ENCODE assay signal across 8 mouse cellular contexts in genomic region chr6:57534611-57535286, GRCm38 (mm10). TPM values are rescaled to one million over a fixed set of nuclear protein-coding genes. Genes with fewer than 3 reads are reported as not detected.
DNase-seq lines count a peak whose midpoint lies in the region; ATAC-seq lines count a peak whose summit lies in the region.

No protein-coding gene starts in this region.

- peak overlapping the region; percentile 76 for H3K4me3 ChIP-seq in heart, embryonic 11.5 days (ENCODE audit: low read depth, low read length)
- H3K4me3 ChIP-seq in kidney, embryonic 16.5 days (ENCODE audit: low read length): peak overlapping the region; percentile 84
- H3K4me3 ChIP-seq in liver, embryonic 16.5 days (ENCODE audit: low read depth, low read length): peak overlapping the region; percentile 66
- H3K4me3 ChIP-seq in neural tube, embryonic 13.5 days: peak overlapping the region; percentile 86

- H3K4me1 ChIP-seq in heart, embryonic 11.5 days (ENCODE audit: control insufficient read depth, insufficient read depth, low read length): peaks cover 8% of the 10 kb centered on the region; the same call in 1 of the 2 replicates
- peaks cover 16% of the 10 kb centered on the region for H3K4me1 ChIP-seq in kidney, embryonic 16.5 days (ENCODE audit: insufficient read depth, low read length)
- peaks cover 2% of the 10 kb centered on the region for H3K4me1 ChIP-seq in liver, embryonic 16.5 days (ENCODE audit: control insufficient read depth, low read depth, low read length)
- H3K4me1 ChIP-seq in neural tube, embryonic 13.5 days (replicated peaks): peaks cover 28% of the 10 kb centered on the region

- peak overlapping the region; percentile 84 for H3K4me2 ChIP-seq in heart, embryonic 11.5 days
- peak overlapping the region; percentile 85 for H3K4me2 ChIP-seq in kidney, embryonic 16.5 days (replicated peaks; ENCODE audit: low read depth, low read length)
- H3K4me2 ChIP-seq in liver, embryonic 16.5 days (ENCODE audit: low read depth, low read length): peak overlapping the region; percentile 72
- peak overlapping the region; percentile 85 for H3K4me2 ChIP-seq in neural tube, embryonic 13.5 days

- H3K9ac ChIP-seq in heart, embryonic 11.5 days (ENCODE audit: low read depth, low read length): peak overlapping the region; percentile 82
- H3K9ac ChIP-seq in kidney, embryonic 16.5 days (replicated peaks; ENCODE audit: low read length): peak overlapping the region; percentile 87
- peak overlapping the region; percentile 55 for H3K9ac ChIP-seq in liver, embryonic 16.5 days (ENCODE audit: low read depth, low read length)
- peak overlapping the region; percentile 85 for H3K9ac ChIP-seq in neural tube, embryonic 13.5 days

- peak overlapping the region; percentile 84 for H3K27ac ChIP-seq in heart, embryonic 11.5 days (ENCODE audit: low read depth, low read length)
- H3K27ac ChIP-seq in kidney, embryonic 16.5 days (ENCODE audit: low read length): peak overlapping the region; percentile 83
- peak overlapping the region; percentile 78 for H3K27ac ChIP-seq in liver, embryonic 16.5 days (ENCODE audit: low read length)
- H3K27ac ChIP-seq in neural tube, embryonic 13.5 days (replicated peaks): peak overlapping the region; percentile 87

- peak; percentile 59 for DNase-seq in CD4-positive, CD25-positive, alpha-beta regulatory T cell, adult 2 months (ENCODE audit: low read depth, low spot score)
- peak; percentile 54 for DNase-seq in adrenal gland, adult 8-10 months
- DNase-seq in embryo, embryonic 9.5 days (ENCODE audit: extremely low spot score): peak; percentile 69
- peak; percentile 73 for DNase-seq in testis, postnatal 10 days (ENCODE audit: low spot score)

- no peaks in the 10 kb centered on the region for H3K9me3 ChIP-seq in heart, embryonic 11.5 days (replicated peaks; ENCODE audit: control insufficient read depth, low read length)
- no peaks in the 10 kb centered on the region for H3K9me3 ChIP-seq in kidney, embryonic 16.5 days (ENCODE audit: low read length)
- no peaks in the 10 kb centered on the region for H3K9me3 ChIP-seq in liver, embryonic 16.5 days (replicated peaks; ENCODE audit: control insufficient read depth, low read length)
- no peaks in the 10 kb centered on the region for H3K9me3 ChIP-seq in neural tube, embryonic 13.5 days

- H3K36me3 ChIP-seq in heart, embryonic 11.5 days (ENCODE audit: control insufficient read depth, insufficient read depth, low read length): no peaks in the 10 kb centered on the region
- H3K36me3 ChIP-seq in kidney, embryonic 16.5 days (ENCODE audit: insufficient read depth, low read length): no peaks in the 10 kb centered on the region
- H3K36me3 ChIP-seq in liver, embryonic 16.5 days (ENCODE audit: control insufficient read depth, insufficient read depth): no peaks in the 10 kb centered on the region
- no peaks in the 10 kb centered on the region for H3K36me3 ChIP-seq in neural tube, embryonic 13.5 days

- no peaks in the 10 kb centered on the region for H3K27me3 ChIP-seq in heart, embryonic 11.5 days (ENCODE audit: control insufficient read depth, insufficient read depth, low read length)
- H3K27me3 ChIP-seq in kidney, embryonic 16.5 days (ENCODE audit: insufficient read depth, low read length): no peaks in the 10 kb centered on the region
- no peaks in the 10 kb centered on the region for H3K27me3 ChIP-seq in liver, embryonic 16.5 days (ENCODE audit: control insufficient read depth, insufficient read depth, low read depth, low read length)
- H3K27me3 ChIP-seq in neural tube, embryonic 13.5 days: no peaks in the 10 kb centered on the region

- under 1% methylated on average over 31 of the region's 31 CpGs for WGBS in heart, embryonic 11.5 days (ENCODE audit: insufficient replicate concordance)
- WGBS in kidney, embryonic 16.5 days: under 1% methylated on average over 31 of the region's 31 CpGs
- WGBS in liver, embryonic 16.5 days (ENCODE audit: insufficient replicate concordance): 2% methylated on average over 31 of the region's 31 CpGs
- under 1% methylated on average over 31 of the region's 31 CpGs for WGBS in neural tube, embryonic 13.5 days

- peak; percentile 9; the same call in 1 of the 2 replicates for ATAC-seq in heart, embryonic 11.5 days (replicated peaks; ENCODE audit: insufficient number of reproducible peaks, low FRiP score, low TSS enrichment)
- peak; percentile 27 for ATAC-seq in kidney, embryonic 16.5 days (ENCODE audit: low FRiP score, low TSS enrichment)
- ATAC-seq in liver, embryonic 16.5 days (ENCODE audit: low read depth): no peak; the same call in 1 of the 2 replicates
- ATAC-seq in neural tube, embryonic 13.5 days (ENCODE audit: low read depth): peak; percentile 49

RNA-seq across cellular contexts. Expression of gene Ppm1k, which starts 0.5 kb away (rescaled TPM):
- total RNA-seq in adrenal gland, adult 8-10 months (2022): 10 to 100 TPM; 26.2 to 45.5 (median 38.4) TPM
- 14.8 and 15.2 TPM in 2 replicates for polyA plus RNA-seq in heart, embryonic 11.5 days (2014; fragmentation: Nextera tagmentation; extraction: Ambion mirVana)
- polyA plus RNA-seq in kidney, embryonic 16.5 days (2015; fragmentation: Nextera tagmentation; extraction: Ambion mirVana): 3.8 and 5.4 TPM in 2 replicates
- 6.4 and 6.6 TPM in 2 replicates for polyA plus RNA-seq in liver, embryonic 16.5 days (2015; fragmentation: Nextera tagmentation; extraction: Ambion mirVana)
- polyA plus RNA-seq in neural tube, embryonic 13.5 days (2015; fragmentation: Nextera tagmentation; extraction: Ambion mirVana): 6.6 and 7.2 TPM in 2 replicates

RNA-seq across cellular contexts. Expression of gene Herc6, which starts 46.1 kb away (rescaled TPM):
- 10 to 100 TPM; 14.2 to 25.0 (median 21.4) TPM for total RNA-seq in adrenal gland, adult 8-10 months (2022)
- 4.7 and 6.7 TPM in 2 replicates for polyA plus RNA-seq in heart, embryonic 11.5 days (2014; fragmentation: Nextera tagmentation; extraction: Ambion mirVana)
- 3.5 and 4.3 TPM in 2 replicates for polyA plus RNA-seq in kidney, embryonic 16.5 days (2015; fragmentation: Nextera tagmentation; extraction: Ambion mirVana)
- polyA plus RNA-seq in liver, embryonic 16.5 days (2015; fragmentation: Nextera tagmentation; extraction: Ambion mirVana): 2.7 TPM in 2 replicates
- 0.96 and 1.4 TPM in 2 replicates for polyA plus RNA-seq in neural tube, embryonic 13.5 days (2015; fragmentation: Nextera tagmentation; extraction: Ambion mirVana)
